Mouse (Mus musculus): Measurements from ENCODE around the gene Mlkl. TPM values are rescaled to one million over a fixed set of nuclear protein-coding genes. Genes with fewer than 3 reads are reported as not detected.

Mlkl gene
- polyA plus RNA-seq (2012), result 16.3 and 17.2 TPM in 2 replicates

DNA sequence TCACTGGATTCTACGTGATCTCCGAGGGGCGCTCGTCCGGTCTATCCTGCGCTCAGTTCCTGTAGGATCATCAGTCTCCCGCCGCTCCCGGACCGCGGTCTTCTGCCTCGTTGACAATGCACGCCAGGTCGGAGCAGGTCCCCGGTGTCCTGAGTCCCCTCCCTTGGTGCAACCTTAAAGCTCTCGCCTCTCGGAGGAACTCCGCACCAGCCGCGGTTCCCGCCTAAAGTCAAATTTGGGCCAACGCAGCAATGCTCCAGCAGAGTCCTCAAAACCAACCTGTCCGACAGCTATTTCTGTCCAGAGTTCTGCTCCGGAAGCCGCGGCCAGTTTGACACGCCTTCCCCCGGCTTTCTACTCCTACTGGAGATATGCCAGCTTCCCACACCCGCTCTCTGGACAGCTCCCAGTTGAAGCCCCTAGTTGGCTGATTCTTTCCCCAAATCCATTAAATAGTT is at the start of gene Mlkl:
Mlkl (minus strand) TSS at position 288 of the 458 bp plus-strand sequence.

GRCm38 (mm10) chr8:111299821-111300568 is 38.0 kb downstream of the Mlkl start, which contains the start of gene Rfwd3:
TSS of gene Rfwd3 (minus strand) at chr8:111300222.

Other genes starting within 250 kb of the Mlkl start
- gene Clec18a, start 245.8 kb downstream of the Mlkl start, polyA plus RNA-seq (2012), result 0.06 and 0.09 TPM in 2 replicates
- 4.3 and 4.5 TPM in 2 replicates for gene Pdpr, start 243.5 kb downstream of the Mlkl start, polyA plus RNA-seq (2012)
- 11.8 and 13.5 TPM in 2 replicates for gene Glg1, start 79.0 kb downstream of the Mlkl start, polyA plus RNA-seq (2012)
- gene Rfwd3, start 38.0 kb downstream of the Mlkl start, polyA plus RNA-seq (2012), result 3.5 and 4.3 TPM in 2 replicates
- gene Fa2h, start 55.6 kb upstream of the Mlkl start, polyA plus RNA-seq (2012), result not detected in 2 replicates
- gene Wdr59, start 183.9 kb upstream of the Mlkl start, polyA plus RNA-seq (2012), result 2.2 and 2.7 TPM in 2 replicates
- 193 and 223 TPM in 2 replicates for gene Znrf1, start 197.9 kb upstream of the Mlkl start, polyA plus RNA-seq (2012)